Mouse (Mus musculus) forebrain, embryonic 12.5 days (tissue): ENCODE data around the gene Ttc36. TPM values are rescaled to one million over a fixed set of nuclear protein-coding genes. Genes with fewer than 3 reads are reported as not detected.

Experiments used
- ATAC-seq: fragments of 200-750 bp; cut with Nextera tagmentation; 2 replicates; pipeline ENCODE4 v1.8.0; 2017; ENCODE audit warnings: moderate TSS enrichment; ENCODE audit not compliant: low FRiP score
- H3K27ac ChIP-seq: fragments of 300-500 bp; sonication (generic); 2 replicates; pipeline ENCODE4 v1.5.1; 2016; ENCODE audit warnings: mild to moderate bottlenecking
- H3K27me3 ChIP-seq: fragments of 300-500 bp; sonication (generic); 2 replicates; pipeline ENCODE4 v1.6.1; 2016; ENCODE audit warnings: mild to moderate bottlenecking
- H3K36me3 ChIP-seq: fragments of 300-500 bp; sonication (generic); replicated peaks from 2 replicates; pipeline ENCODE4 v1.6.1; 2016; ENCODE audit warnings: mild to moderate bottlenecking
- H3K4me1 ChIP-seq: fragments of 300-500 bp; sonication (generic); 2 replicates; pipeline ENCODE4 v1.6.1; 2016
- H3K4me2 ChIP-seq: fragments of 300-500 bp; sonication (generic); 2 replicates; pipeline ENCODE4 v1.6.1; 2016; ENCODE audit warnings: mild to moderate bottlenecking, moderate library complexity
- H3K4me3 ChIP-seq: fragments of 300-500 bp; sonication (generic); replicated peaks from 2 replicates; pipeline ENCODE4 v1.5.1; 2016; ENCODE audit warnings: mild to moderate bottlenecking
- H3K9ac ChIP-seq: fragments of 300-500 bp; sonication (generic); 2 replicates; pipeline ENCODE4 v1.6.1; 2016; ENCODE audit warnings: mild to moderate bottlenecking
- H3K9me3 ChIP-seq: fragments of 300-500 bp; sonication (generic); 2 replicates; pipeline ENCODE4 v1.6.1; 2016
- WGBS: fragments of 180-500 bp; shearing (Covaris S2); methylation state at CpG from one replicate; pipeline ENCODE4 v1.1.7; 2016; 5-methylcytosine and 5-hydroxymethylcytosine counted together
- polyA plus RNA-seq: library from polyadenylated mRNA; unstranded; fragments of >200 nt; fragmentation: Nextera tagmentation; extraction: Ambion mirVana; gene quantifications from 2 replicates; pipeline ENCODE4 v1.2.1, GENCODE M21; 2016

Ttc36 gene
- 0.31 and 0.82 TPM in 2 replicates for polyA plus RNA-seq

GRCm38 (mm10) chr9:44802808-44803450 is at the start of gene Ttc36:
Gene Ttc36, minus strand, starts transcription at chr9:44803072.
- Histone ChIP-seq H3K9ac (no peak within 1 kb of the TSS), H3K4me3 (no peak within 1 kb of the TSS), H3K9me3 (no peaks in the 10 kb centered on the region), H3K27me3 (peaks cover 31% of the 10 kb centered on the region), H3K27ac (no peak within 1 kb of the TSS), H3K36me3 (peaks cover 32% of the 10 kb centered on the region), H3K4me1 (peaks cover 17% of the 10 kb centered on the region), H3K4me2 (no peak within 1 kb of the TSS)
- WGBS = 78% methylated on average over 4 of the region's 4 CpGs
- no peak for ATAC-seq

GRCm38 (mm10) chr9:44847446-44847845 is 44.6 kb upstream of the Ttc36 start:
- H3K4me1 ChIP-seq = no peaks in the 10 kb centered on the region; the same call in 1 of the 2 replicates
- no peak overlapping the region for H3K4me3 ChIP-seq
- no peak overlapping the region for H3K27ac ChIP-seq
- 93% methylated on average over 6 of the region's 6 CpGs for WGBS
- H3K9me3 ChIP-seq = no peaks in the 10 kb centered on the region
- peaks cover 79% of the 10 kb centered on the region for H3K36me3 ChIP-seq
- H3K9ac ChIP-seq = no peak overlapping the region
- H3K27me3 ChIP-seq = no peaks in the 10 kb centered on the region
- ATAC-seq = no peak
- H3K4me2 ChIP-seq = no peak overlapping the region

- Histone ChIP-seq H3K27ac (no peak overlapping the region), H3K27me3 (no peaks in the 10 kb centered on the region), H3K4me3 (no peak overlapping the region), H3K4me1 (no peaks in the 10 kb centered on the region), H3K36me3 (peaks cover 84% of the 10 kb centered on the region), H3K4me2 (no peak overlapping the region), H3K9me3 (no peaks in the 10 kb centered on the region), H3K9ac (no peak overlapping the region)
- no peak for ATAC-seq
- WGBS = 89% methylated on average over 10 of the region's 10 CpGs
Measured at GRCm38 (mm10) chr9:44841241-44841640, 38.4 kb upstream of the Ttc36 start.

GRCm38 (mm10) chr9:44836439-44836838 is 33.6 kb upstream of the Ttc36 start:
- H3K36me3 ChIP-seq = peaks cover 85% of the 10 kb centered on the region
- no peaks in the 10 kb centered on the region for H3K27me3 ChIP-seq
- H3K27ac ChIP-seq = no peak overlapping the region
- WGBS = 51% methylated on average over 7 of the region's 7 CpGs
- no peak for ATAC-seq
- no peaks in the 10 kb centered on the region for H3K4me1 ChIP-seq
- H3K9me3 ChIP-seq = no peaks in the 10 kb centered on the region
- no peak overlapping the region for H3K4me3 ChIP-seq
- no peak overlapping the region for H3K9ac ChIP-seq
- no peak overlapping the region for H3K4me2 ChIP-seq

- WGBS = 88% methylated on average over 4 of the region's 4 CpGs
Measured at GRCm38 (mm10) chr9:44832356-44832755, 29.5 kb upstream of the Ttc36 start.

GRCm38 (mm10) chr9:44830506-44830905 is 27.6 kb upstream of the Ttc36 start:
- WGBS = 83% methylated on average over 2 of the region's 2 CpGs
- Histone ChIP-seq H3K36me3 (peaks cover 96% of the 10 kb centered on the region), H3K4me1 (no peaks in the 10 kb centered on the region)

More at GRCm38 (mm10) chr9:44832356-44832755, 29.5 kb upstream of the Ttc36 start:
- Histone ChIP-seq H3K27ac (no peak overlapping the region), H3K4me2 (no peak overlapping the region), H3K27me3 (no peaks in the 10 kb centered on the region), H3K9me3 (no peaks in the 10 kb centered on the region), H3K36me3 (peaks cover 88% of the 10 kb centered on the region), H3K9ac (no peak overlapping the region), H3K4me1 (no peaks in the 10 kb centered on the region), H3K4me3 (no peak overlapping the region)
- ATAC-seq = no peak

GRCm38 (mm10) chr9:44828944-44829343 is 26.1 kb upstream of the Ttc36 start:
- H3K9me3 ChIP-seq = no peaks in the 10 kb centered on the region
- no peak overlapping the region for H3K9ac ChIP-seq
- H3K4me2 ChIP-seq = no peak overlapping the region
- peaks cover 96% of the 10 kb centered on the region for H3K36me3 ChIP-seq
- H3K27ac ChIP-seq = no peak overlapping the region
- no peak overlapping the region for H3K4me3 ChIP-seq
- no peak for ATAC-seq
- H3K4me1 ChIP-seq = no peaks in the 10 kb centered on the region
- 96% methylated on average over 11 of the region's 11 CpGs for WGBS
- no peaks in the 10 kb centered on the region for H3K27me3 ChIP-seq

More at GRCm38 (mm10) chr9:44830506-44830905, 27.6 kb upstream of the Ttc36 start:
- no peak overlapping the region for H3K4me3 ChIP-seq
- H3K9ac ChIP-seq = no peak overlapping the region
- no peaks in the 10 kb centered on the region for H3K27me3 ChIP-seq
- no peak overlapping the region for H3K4me2 ChIP-seq
- no peak overlapping the region for H3K27ac ChIP-seq
- no peak for ATAC-seq
- no peaks in the 10 kb centered on the region for H3K9me3 ChIP-seq

- 87% methylated on average over 7 of the region's 7 CpGs for WGBS
- no peak overlapping the region for H3K4me2 ChIP-seq
- H3K4me1 ChIP-seq = no peaks in the 10 kb centered on the region
- no peak overlapping the region for H3K4me3 ChIP-seq
- H3K27ac ChIP-seq = no peak overlapping the region
- peaks cover 96% of the 10 kb centered on the region for H3K36me3 ChIP-seq
- no peak for ATAC-seq
- H3K9me3 ChIP-seq = no peaks in the 10 kb centered on the region
- H3K27me3 ChIP-seq = no peaks in the 10 kb centered on the region
- no peak overlapping the region for H3K9ac ChIP-seq
Measured at GRCm38 (mm10) chr9:44826660-44827059, 23.8 kb upstream of the Ttc36 start.

- Histone ChIP-seq H3K27me3 (no peaks in the 10 kb centered on the region), H3K36me3 (peaks cover 100% of the 10 kb centered on the region), H3K4me2 (no peak overlapping the region), H3K4me3 (no peak overlapping the region), H3K9ac (no peak overlapping the region), H3K9me3 (no peaks in the 10 kb centered on the region), H3K4me1 (no peaks in the 10 kb centered on the region), H3K27ac (no peak overlapping the region)
- no peak for ATAC-seq
- 91% methylated on average over 15 of the region's 15 CpGs for WGBS
Measured at GRCm38 (mm10) chr9:44819920-44820827, 17.3 kb upstream of the Ttc36 start.

- no peak overlapping the region for H3K9ac ChIP-seq
- no peak for ATAC-seq
- no peak overlapping the region for H3K4me2 ChIP-seq
- no peak overlapping the region for H3K27ac ChIP-seq
- no peaks in the 10 kb centered on the region for H3K9me3 ChIP-seq
- WGBS = 86% methylated on average over 5 of the region's 5 CpGs
- H3K27me3 ChIP-seq = no peaks in the 10 kb centered on the region
- H3K4me1 ChIP-seq = no peaks in the 10 kb centered on the region
- H3K4me3 ChIP-seq = no peak overlapping the region
- H3K36me3 ChIP-seq = peaks cover 100% of the 10 kb centered on the region
Measured at GRCm38 (mm10) chr9:44817522-44817921, 14.7 kb upstream of the Ttc36 start.

GRCm38 (mm10) chr9:44814179-44814578 is 11.3 kb upstream of the Ttc36 start:
- Histone ChIP-seq H3K36me3 (peaks cover 98% of the 10 kb centered on the region), H3K4me2 (no peak overlapping the region), H3K9ac (no peak overlapping the region), H3K27me3 (no peaks in the 10 kb centered on the region), H3K4me1 (no peaks in the 10 kb centered on the region), H3K27ac (no peak overlapping the region), H3K9me3 (no peaks in the 10 kb centered on the region), H3K4me3 (no peak overlapping the region)
- no peak for ATAC-seq
- WGBS = 93% methylated on average over 8 of the region's 8 CpGs

GRCm38 (mm10) chr9:44810316-44810715 is 7.4 kb upstream of the Ttc36 start:
- ATAC-seq = no peak
- no peak overlapping the region for H3K4me3 ChIP-seq
- 95% methylated on average over 10 of the region's 10 CpGs for WGBS
- H3K4me1 ChIP-seq = no peaks in the 10 kb centered on the region
- no peaks in the 10 kb centered on the region for H3K9me3 ChIP-seq
- no peak overlapping the region for H3K27ac ChIP-seq
- no peak overlapping the region for H3K4me2 ChIP-seq
- H3K36me3 ChIP-seq = peaks cover 96% of the 10 kb centered on the region
- H3K9ac ChIP-seq = no peak overlapping the region
- H3K27me3 ChIP-seq = no peaks in the 10 kb centered on the region
